Mouse (Mus musculus): Measurements from ENCODE around the gene 1700020N01Rik. TPM values are rescaled to one million over a fixed set of nuclear protein-coding genes. Genes with fewer than 3 reads are reported as not detected.

Gene 1700020N01Rik
- polyA plus RNA-seq, 1 experiment from 2014 or later = not detected

DNA sequence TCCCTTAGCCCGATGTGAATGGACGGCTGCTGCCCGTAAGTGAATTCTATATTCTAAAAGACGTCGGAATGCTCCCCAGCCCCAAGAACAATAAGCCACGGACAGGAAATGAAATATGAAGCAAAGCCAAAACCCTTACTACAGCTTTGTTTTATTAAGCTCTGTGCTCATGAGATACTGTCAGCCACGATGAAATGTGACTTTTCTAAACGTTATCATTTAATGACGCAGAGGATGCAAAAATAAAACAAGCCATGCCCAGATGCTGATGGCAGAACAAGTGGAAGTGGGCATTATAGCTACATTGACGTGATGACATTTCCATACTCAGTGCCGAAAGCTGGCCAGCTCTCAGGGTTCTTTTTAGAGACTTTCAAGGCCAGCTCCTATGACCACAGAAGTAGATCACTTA lies 76.8 kb downstream of the 1700020N01Rik start:
- Histone ChIP-seq H3K4me3 (ENCODE audit: low read depth, low read length) (no peak overlapping the region), H3K4me2 (replicated peaks; ENCODE audit: low read depth, low read length) (no peak overlapping the region), H3K4me1 (ENCODE audit: control insufficient read depth, insufficient read depth, low read length) (no peaks in the 10 kb centered on the region), H3K27ac (ENCODE audit: low read length) (peak overlapping the region; percentile 66; the same call in 1 of the 2 replicates), H3K9ac (replicated peaks; ENCODE audit: low read depth, low read length) (no peak overlapping the region), H3K36me3 (ENCODE audit: control insufficient read depth, insufficient read depth, low read length) (no peaks in the 10 kb centered on the region), H3K27me3 (ENCODE audit: control insufficient read depth, insufficient read depth, low read length) (no peaks in the 10 kb centered on the region), H3K9me3 (ENCODE audit: control insufficient read depth, low read depth, low read length) (no peaks in the 10 kb centered on the region)
- ATAC-seq (ENCODE audit: insufficient number of reproducible peaks, insufficient read depth, low FRiP score, low read depth) = no peak
- 64% methylated on average over 11 of the region's 11 CpGs for WGBS

DNA sequence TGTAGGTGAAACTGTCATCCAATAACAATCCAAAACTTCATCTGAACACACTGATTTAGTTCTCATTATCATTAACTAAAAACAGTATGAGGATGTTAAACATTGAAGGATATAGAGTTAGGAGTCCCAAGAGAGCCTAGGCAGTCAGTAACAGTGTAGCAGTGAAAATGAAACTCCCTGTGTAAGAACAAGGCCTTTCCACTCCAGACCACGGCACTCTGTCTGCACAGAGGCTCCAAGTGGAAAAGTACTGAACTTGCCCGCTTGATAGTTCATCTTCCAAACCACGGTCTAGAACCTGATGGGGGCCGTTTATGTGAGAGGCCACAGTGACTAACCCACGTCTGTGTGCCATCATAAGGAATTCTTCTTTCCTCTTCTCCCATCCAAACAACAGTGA lies 77.2 kb downstream of the 1700020N01Rik start:
- ATAC-seq (ENCODE audit: insufficient number of reproducible peaks, insufficient read depth, low FRiP score, low read depth) = no peak
- Histone ChIP-seq H3K9me3 (ENCODE audit: control insufficient read depth, low read depth, low read length) (no peaks in the 10 kb centered on the region), H3K9ac (replicated peaks; ENCODE audit: low read depth, low read length) (no peak overlapping the region), H3K4me2 (replicated peaks; ENCODE audit: low read depth, low read length) (no peak overlapping the region), H3K4me3 (ENCODE audit: low read depth, low read length) (no peak overlapping the region), H3K27ac (ENCODE audit: low read length) (no peak overlapping the region), H3K27me3 (ENCODE audit: control insufficient read depth, insufficient read depth, low read length) (no peaks in the 10 kb centered on the region), H3K36me3 (ENCODE audit: control insufficient read depth, insufficient read depth, low read length) (no peaks in the 10 kb centered on the region), H3K4me1 (ENCODE audit: control insufficient read depth, insufficient read depth, low read length) (no peaks in the 10 kb centered on the region)
- WGBS = 84% methylated on average over 5 of the region's 5 CpGs

Other genes starting within 250 kb of the 1700020N01Rik start
- gene Aldh8a1, start 215.9 kb upstream of the 1700020N01Rik start, polyA plus RNA-seq (2014; fragmentation: Nextera tagmentation; extraction: Ambion mirVana) = 0.13 TPM in 1 of 2 replicates, not detected in the other

Measured in stomach, embryonic 14.5 days (tissue).